Mouse (Mus musculus) heart, adult 2 months (tissue): ENCODE results near the gene Med28. TPM values are rescaled to one million over a fixed set of nuclear protein-coding genes. Genes with fewer than 3 reads are reported as not detected.
A peak's percentile ranks its signal among the peaks of the same experiment; 100 is the strongest.

Source experiments
- DNase-seq, 2 experiments: peaks; one replicate each; pipeline ENCODE4 v3.0.0; 2021
- H3K27ac ChIP-seq: fragments of 200-600 bp; 2 replicates; pipeline ENCODE4 v1.8.1; 2022
- H3K27me3 ChIP-seq: fragments of 200-500 bp; 2 replicates; pipeline ENCODE4 v1.6.1; 2012; ENCODE audit warnings: mild to moderate bottlenecking, low read length, inconsistent platforms, mixed read lengths; ENCODE audit not compliant: control insufficient read depth, insufficient read depth
- H3K36me3 ChIP-seq: fragments of 200-500 bp; 2 replicates; pipeline ENCODE4 v1.6.1; 2012; ENCODE audit warnings: low read length, inconsistent platforms; ENCODE audit not compliant: control insufficient read depth, insufficient read depth
- H3K4me1 ChIP-seq: fragments of 200-500 bp; 2 replicates; pipeline ENCODE4 v1.6.1; 2011; ENCODE audit warnings: low read length; ENCODE audit not compliant: control insufficient read depth, insufficient read depth
- H3K4me3 ChIP-seq: fragments of 200-600 bp; 2 replicates; pipeline ENCODE4 v1.8.1; 2022
- H3K79me2 ChIP-seq: fragments of 200-500 bp; replicated peaks from 2 replicates; pipeline ENCODE4 v1.6.1; 2012; ENCODE audit warnings: mild to moderate bottlenecking, inconsistent platforms, low read length, moderate library complexity, mixed read lengths; ENCODE audit not compliant: control insufficient read depth, insufficient read depth
- H3K9ac ChIP-seq: fragments of 200-500 bp; 2 replicates; pipeline ENCODE4 v1.6.1; 2012; ENCODE audit warnings: low read depth, mild to moderate bottlenecking, control low read depth, inconsistent platforms, low read length, mixed read lengths
- CTCF ChIP-seq: fragments of 200-600 bp; IDR thresholded peaks from 2 replicates; pipeline ENCODE4 v1.8.1; 2022; ENCODE audit warnings: antibody characterized with exemption, mild to moderate bottlenecking, moderate library complexity
- EP300 ChIP-seq: fragments of 200-500 bp; IDR thresholded peaks from 2 replicates; pipeline ENCODE4 v1.6.1; 2011; ENCODE audit warnings: low read depth, low read length, control low read depth; ENCODE audit not compliant: insufficient read depth
- POLR2A ChIP-seq: fragments of 200-500 bp; IDR thresholded peaks from 2 replicates; pipeline ENCODE4 v1.6.1; 2011; ENCODE audit warnings: mild to moderate bottlenecking, low read depth, low read length, control low read depth; ENCODE audit not compliant: insufficient read depth
- WGBS: fragments of 180-500 bp; shearing (Covaris S2); methylation state at CpG from one replicate; pipeline ENCODE4 v1.1.7; 2018; 5-methylcytosine and 5-hydroxymethylcytosine counted together
- intact Hi-C: fragments of 180-260 bp; cut with DNase I; formaldehyde crosslinking; loops from one replicate; pipeline ENCODE4 v1.15.1; 2025
- long read RNA-seq: library from polyadenylated mRNA; stranded (forward); transcript quantifications from one replicate; pipeline ENCODE4 v2.0.0, GENCODE M21; 2021
- polyA plus RNA-seq: library from polyadenylated mRNA; depleted of rRNA; stranded (reverse); fragments of >200 nt; gene quantifications from 2 replicates; pipeline ENCODE4 v1.2.3, GENCODE M21; 2012; rRNA removed
- total RNA-seq, 2 experiments: library from RNA; stranded (reverse); gene quantifications; 2 replicates each; pipeline ENCODE4 v1.2.3; 2021

Gene Med28
- total RNA-seq (10 to 100 TPM; 56.1 to 62.8 TPM), polyA plus RNA-seq (56.7 and 68.3 TPM in 2 replicates)
- long read RNA-seq, full-length matches to known transcripts: 67 of 67 reads
- long read RNA-seq, partial matches to known transcripts: 0 of 67 reads
- long read RNA-seq, other reads (novel, unspliced or antisense): 0 of 67 reads

GRCm38 (mm10) chr5:45519960-45520808 lies at the start of gene Med28:
Gene Med28, plus strand, starts transcription at chr5:45520229.
- intact Hi-C loops: loop anchor here (1.0 to 5.0 kb wide), 3 partner anchors 26 to 147 kb away; partner anchors contain the start of genes Clrn2, Ncapg and Qdpr
- 1% methylated on average over 56 of the region's 56 CpGs for WGBS
- Histone ChIP-seq H3K9ac (peak within 1 kb of the TSS; percentile 89), H3K27ac (peak within 1 kb of the TSS; percentile 75), H3K36me3 (0 out of 2 replicates have a peak, but pooled peaks cover 3% of the 10 kb centered on the region), H3K4me1 (no peaks in the 10 kb centered on the region; the same call in 1 of the 2 replicates), H3K27me3 (no peaks in the 10 kb centered on the region), H3K79me2 (peaks cover 7% of the 10 kb centered on the region; the same call in 1 of the 2 replicates), H3K4me3 (peak within 1 kb of the TSS; percentile 88)
- TF ChIP-seq CTCF: no peak
- peak; percentile 83 for TF ChIP-seq EP300
- TF ChIP-seq POLR2A: peak; percentile 82
- DNase-seq: peak; percentile 95 to 96

- H3K36me3 ChIP-seq: no peaks in the 10 kb centered on the region
- H3K79me2 ChIP-seq: no peaks in the 10 kb centered on the region
- no peak overlapping the region for H3K4me3 ChIP-seq
- no peak for DNase-seq
- H3K27me3 ChIP-seq: no peaks in the 10 kb centered on the region
- TF ChIP-seq EP300 (no peak), POLR2A (no peak), CTCF (no peak)
- WGBS: 13% methylated on average over 7 of the region's 7 CpGs
- no peak overlapping the region for H3K9ac ChIP-seq
- intact Hi-C loops: no loop called here
- peaks cover 1% of the 10 kb centered on the region; the same call in 1 of the 2 replicates for H3K4me1 ChIP-seq
- H3K27ac ChIP-seq: no peak overlapping the region
Observed at GRCm38 (mm10) chr5:45472880-45473450, 47.1 kb upstream of the Med28 start.

- Histone ChIP-seq H3K4me1 (peaks cover 1% of the 10 kb centered on the region; the same call in 1 of the 2 replicates), H3K27ac (no peak overlapping the region), H3K36me3 (no peaks in the 10 kb centered on the region), H3K4me3 (no peak overlapping the region), H3K27me3 (no peaks in the 10 kb centered on the region), H3K79me2 (no peaks in the 10 kb centered on the region), H3K9ac (no peak overlapping the region)
- 78% methylated on average over 1 of the region's 1 CpGs for WGBS
- TF ChIP-seq POLR2A (no peak), EP300 (no peak), CTCF (no peak)
- no peak for DNase-seq
- intact Hi-C loops: no loop called here
Observed at GRCm38 (mm10) chr5:45473521-45473920, 46.5 kb upstream of the Med28 start.

GRCm38 (mm10) chr5:45474215-45474614 lies 45.8 kb upstream of the Med28 start:
- intact Hi-C loops: loop anchor here (1.0 to 2.0 kb wide), 4 partner anchors 17 to 873 kb away; no protein-coding TSS in a partner anchor
- TF ChIP-seq EP300 (no peak), CTCF (peak; percentile 87)
- Histone ChIP-seq H3K36me3 (no peaks in the 10 kb centered on the region), H3K27ac (no peak overlapping the region), H3K4me1 (peaks cover 1% of the 10 kb centered on the region; the same call in 1 of the 2 replicates), H3K79me2 (no peaks in the 10 kb centered on the region), H3K9ac (no peak overlapping the region), H3K4me3 (no peak overlapping the region), H3K27me3 (no peaks in the 10 kb centered on the region)
- DNase-seq: no peak
- WGBS: 21% methylated on average over 6 of the region's 6 CpGs

- TF ChIP-seq POLR2A (no peak), CTCF (no peak), EP300 (no peak)
- Histone ChIP-seq H3K4me1 (peaks cover 1% of the 10 kb centered on the region; the same call in 1 of the 2 replicates), H3K4me3 (no peak overlapping the region), H3K36me3 (no peaks in the 10 kb centered on the region), H3K9ac (no peak overlapping the region), H3K27ac (no peak overlapping the region), H3K79me2 (no peaks in the 10 kb centered on the region), H3K27me3 (no peaks in the 10 kb centered on the region)
- WGBS: 66% methylated on average over 3 of the region's 4 CpGs
- DNase-seq: no peak
- intact Hi-C loops: loop anchor here (1.0 to 2.0 kb wide), 4 partner anchors 16 to 872 kb away; no protein-coding TSS in a partner anchor
Observed at GRCm38 (mm10) chr5:45474758-45475157, 45.3 kb upstream of the Med28 start.
